Mouse (Mus musculus) heart, postnatal 0 days (tissue): ENCODE measurements around the gene Npepl1.

ENCODE experiments used
- CTCF ChIP-seq: IDR thresholded peaks from 2 replicates; pipeline ENCODE4 v1.5.1; 2016; ENCODE audit warnings: antibody characterized with exemption, control low read depth, low read depth
- EP300 ChIP-seq: IDR thresholded peaks from 2 replicates; pipeline ENCODE4 v1.6.1; 2016; ENCODE audit warnings: antibody characterized with exemption, low read depth

- TF ChIP-seq CTCF (no peak), EP300 (no peak)
These were observed 12.2 kb downstream of the Npepl1 start for GRCm38 (mm10) chr2:174122331-174122730.
